Mouse (Mus musculus) stomach, embryonic 16.5 days (tissue): ENCODE data around the gene Aftph. TPM values are rescaled to one million over a fixed set of nuclear protein-coding genes. Genes with fewer than 3 reads are reported as not detected.

Experiments
- ATAC-seq: fragments of 200-750 bp; cut with Nextera tagmentation; 2 replicates; pipeline ENCODE4 v1.8.0; 2017; ENCODE audit warnings: moderate number of reproducible peaks, moderate TSS enrichment; ENCODE audit not compliant: insufficient read depth, low FRiP score
- H3K27ac ChIP-seq: fragments of 300-500 bp; sonication (generic); 2 replicates; pipeline ENCODE4 v1.5.1; 2014; ENCODE audit warnings: low read length
- H3K27me3 ChIP-seq: fragments of 300-500 bp; sonication (generic); 2 replicates; pipeline ENCODE4 v1.6.1; 2014; ENCODE audit warnings: low read length, control low read depth, mixed read lengths; ENCODE audit not compliant: control insufficient read depth, insufficient read depth
- H3K36me3 ChIP-seq: fragments of 300-500 bp; sonication (generic); 2 replicates; pipeline ENCODE4 v1.6.1; 2014; ENCODE audit warnings: low read length; ENCODE audit not compliant: control insufficient read depth, insufficient read depth
- H3K4me1 ChIP-seq: fragments of 300-500 bp; sonication (generic); 2 replicates; pipeline ENCODE4 v1.6.1; 2014; ENCODE audit warnings: low read length, control low read depth, mixed read lengths; ENCODE audit not compliant: control insufficient read depth, insufficient read depth
- H3K4me2 ChIP-seq: fragments of 300-500 bp; sonication (generic); 2 replicates; pipeline ENCODE4 v1.6.1; 2014; ENCODE audit warnings: low read depth, low read length, mixed read lengths
- H3K4me3 ChIP-seq: fragments of 300-500 bp; sonication (generic); replicated peaks from 2 replicates; pipeline ENCODE4 v1.5.1; 2014; ENCODE audit warnings: mild to moderate bottlenecking, low read length
- H3K9ac ChIP-seq: fragments of 300-500 bp; sonication (generic); 2 replicates; pipeline ENCODE4 v1.6.1; 2014; ENCODE audit warnings: low read length
- H3K9me3 ChIP-seq: fragments of 300-500 bp; sonication (generic); replicated peaks from 2 replicates; pipeline ENCODE4 v1.6.1; 2016; ENCODE audit warnings: low read length, control low read depth; ENCODE audit not compliant: control insufficient read depth
- WGBS: fragments of 180-500 bp; shearing (Covaris S2); extraction: QIAGEN DNeasy Blood & Tissue Kit; methylation state at CpG from one replicate; pipeline ENCODE4 v1.1.7; 2014; 5-methylcytosine and 5-hydroxymethylcytosine counted together
- polyA plus RNA-seq: library from polyadenylated mRNA; unstranded; fragments of >200 nt; fragmentation: Nextera tagmentation; extraction: Ambion mirVana; gene quantifications from 2 replicates; pipeline ENCODE4 v1.2.1, GENCODE M21; 2015

The Aftph gene
- polyA plus RNA-seq, 1 experiment from 2014 or later: 24.2 TPM

GRCm38 (mm10) chr11:20646142-20646541 lies 95.2 kb downstream of the Aftph start:
- Histone ChIP-seq H3K4me2 (no peak overlapping the region), H3K9me3 (no peaks in the 10 kb centered on the region), H3K27ac (peak overlapping the region; percentile 40; the same call in 1 of the 2 replicates), H3K36me3 (no peaks in the 10 kb centered on the region), H3K27me3 (no peaks in the 10 kb centered on the region), H3K4me3 (no peak overlapping the region), H3K9ac (no peak overlapping the region), H3K4me1 (peaks cover 36% of the 10 kb centered on the region)
- no peak for ATAC-seq
- WGBS: 57% methylated on average over 6 of the region's 6 CpGs

DNA sequence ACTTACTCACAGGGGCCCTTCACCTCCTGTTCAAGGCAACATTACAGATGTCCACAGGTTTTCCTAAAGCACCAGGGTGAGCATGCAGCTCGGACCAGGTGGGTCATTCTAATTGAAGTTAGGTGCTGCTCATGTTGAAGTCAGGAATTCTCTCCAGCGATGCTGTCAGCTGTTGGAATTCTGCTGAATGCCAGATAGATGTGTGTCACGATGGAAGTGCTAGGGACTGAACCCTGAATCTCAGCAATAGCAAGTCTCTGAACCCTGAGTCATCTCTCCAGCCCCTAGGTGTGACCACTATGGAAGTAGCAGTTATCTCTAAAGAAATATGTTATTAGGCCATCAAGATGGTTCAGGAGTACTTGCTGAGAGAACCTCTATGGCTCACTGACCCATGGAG lies 95.9 kb downstream of the Aftph start:
- no peak for ATAC-seq
- no peak overlapping the region for H3K4me3 ChIP-seq
- no peaks in the 10 kb centered on the region for H3K9me3 ChIP-seq
- no peak overlapping the region for H3K4me2 ChIP-seq
- WGBS: 79% methylated on average over 3 of the region's 3 CpGs
- H3K36me3 ChIP-seq: no peaks in the 10 kb centered on the region
- peaks cover 37% of the 10 kb centered on the region for H3K4me1 ChIP-seq
- H3K9ac ChIP-seq: no peak overlapping the region
- H3K27ac ChIP-seq: no peak overlapping the region
- no peaks in the 10 kb centered on the region for H3K27me3 ChIP-seq

DNA sequence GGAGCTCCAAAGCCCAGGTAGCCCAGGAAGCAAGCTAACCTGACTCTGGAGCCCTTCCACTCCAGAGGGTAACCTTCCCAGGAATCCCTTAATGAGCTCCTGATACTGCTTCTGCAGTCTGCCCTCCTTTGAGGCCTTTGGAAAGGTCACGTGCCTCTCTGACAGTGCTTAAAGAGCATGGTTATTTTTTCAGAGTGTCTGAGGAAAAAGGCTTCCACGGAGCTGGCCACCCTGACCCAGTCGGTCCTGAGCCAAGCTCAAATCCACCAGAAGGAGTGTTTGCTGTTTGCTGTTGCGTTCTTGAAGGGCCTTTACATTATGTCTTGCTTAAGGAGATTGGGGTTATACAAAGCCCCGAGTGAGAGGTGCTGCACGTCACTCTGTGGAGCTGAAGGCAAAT lies 96.5 kb downstream of the Aftph start:
- no peaks in the 10 kb centered on the region for H3K27me3 ChIP-seq
- 56% methylated on average over 6 of the region's 6 CpGs for WGBS
- H3K27ac ChIP-seq: no peak overlapping the region
- no peak overlapping the region for H3K4me3 ChIP-seq
- no peak overlapping the region for H3K4me2 ChIP-seq
- ATAC-seq: no peak
- H3K4me1 ChIP-seq: peaks cover 44% of the 10 kb centered on the region
- H3K36me3 ChIP-seq: no peaks in the 10 kb centered on the region
- no peaks in the 10 kb centered on the region for H3K9me3 ChIP-seq
- H3K9ac ChIP-seq: no peak overlapping the region

DNA sequence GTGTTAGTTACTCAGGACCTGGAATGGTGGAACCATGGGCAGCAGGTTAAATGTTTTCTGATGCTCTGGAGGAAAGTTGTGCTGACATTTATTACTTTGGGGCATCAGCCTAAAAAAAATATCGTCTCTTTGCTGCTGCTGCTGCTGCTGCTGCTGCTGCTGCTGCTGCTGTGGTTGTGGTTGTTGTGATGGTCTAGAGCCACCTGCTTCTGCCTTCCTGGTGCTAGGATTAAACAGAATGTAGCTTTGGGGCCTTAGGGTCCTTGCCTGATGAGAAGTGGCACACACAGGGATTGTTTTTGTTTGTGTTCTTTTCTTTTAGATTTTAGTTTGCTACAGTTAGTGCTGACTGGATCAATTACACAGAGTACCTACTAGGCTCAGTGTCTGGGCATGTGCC lies 97.2 kb downstream of the Aftph start:
- no peak overlapping the region for H3K9ac ChIP-seq
- H3K4me1 ChIP-seq: peaks cover 49% of the 10 kb centered on the region
- no peaks in the 10 kb centered on the region for H3K9me3 ChIP-seq
- no peak overlapping the region for H3K4me2 ChIP-seq
- WGBS: 65% methylated on average over 1 of the region's 1 CpGs
- H3K27ac ChIP-seq: no peak overlapping the region
- no peak for ATAC-seq
- H3K36me3 ChIP-seq: no peaks in the 10 kb centered on the region
- H3K4me3 ChIP-seq: no peak overlapping the region
- no peaks in the 10 kb centered on the region for H3K27me3 ChIP-seq

- no peak overlapping the region for H3K27ac ChIP-seq
- no peak for ATAC-seq
- H3K27me3 ChIP-seq: no peaks in the 10 kb centered on the region
- H3K9me3 ChIP-seq: no peaks in the 10 kb centered on the region
- no peak overlapping the region for H3K4me3 ChIP-seq
- H3K4me1 ChIP-seq: peaks cover 49% of the 10 kb centered on the region
- no peak overlapping the region for H3K4me2 ChIP-seq
- H3K9ac ChIP-seq: no peak overlapping the region
- H3K36me3 ChIP-seq: no peaks in the 10 kb centered on the region
- 71% methylated on average over 5 of the region's 5 CpGs for WGBS
These were observed 98.2 kb downstream of the Aftph start for GRCm38 (mm10) chr11:20643161-20643560.

DNA sequence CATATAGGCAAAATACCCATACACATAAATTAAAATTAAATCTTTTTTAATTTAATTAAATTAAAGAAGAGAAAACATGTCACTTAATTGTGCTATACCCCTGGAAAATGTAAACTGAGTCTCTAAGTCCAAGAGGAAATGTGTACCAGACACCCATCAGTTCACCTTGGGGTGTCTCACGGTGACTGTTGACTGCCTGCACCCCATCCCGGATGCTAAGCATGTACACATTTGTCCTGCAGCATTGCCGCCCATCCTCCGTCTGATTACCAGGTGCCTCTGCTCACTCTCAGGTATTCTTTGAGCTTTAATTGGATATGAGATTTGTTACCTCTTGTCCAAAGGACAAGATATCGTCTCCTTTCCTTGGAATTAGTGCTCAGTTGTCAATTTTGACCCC lies 99.1 kb downstream of the Aftph start:
- Histone ChIP-seq H3K9me3 (no peaks in the 10 kb centered on the region), H3K36me3 (no peaks in the 10 kb centered on the region), H3K27ac (no peak overlapping the region), H3K9ac (no peak overlapping the region), H3K4me2 (no peak overlapping the region), H3K27me3 (no peaks in the 10 kb centered on the region), H3K4me3 (no peak overlapping the region), H3K4me1 (peaks cover 41% of the 10 kb centered on the region)
- WGBS: 77% methylated on average over 5 of the region's 5 CpGs
- ATAC-seq: no peak

- peak; percentile 82 for ATAC-seq
- H3K4me3 ChIP-seq: peak overlapping the region; percentile 22; the same call in 1 of the 2 replicates
- H3K9ac ChIP-seq: peak overlapping the region; percentile 55
- 8% methylated on average over 11 of the region's 11 CpGs for WGBS
- H3K4me1 ChIP-seq: peaks cover 36% of the 10 kb centered on the region
- peak overlapping the region; percentile 52 for H3K27ac ChIP-seq
- no peaks in the 10 kb centered on the region for H3K27me3 ChIP-seq
- no peaks in the 10 kb centered on the region for H3K36me3 ChIP-seq
- H3K9me3 ChIP-seq: no peaks in the 10 kb centered on the region
- H3K4me2 ChIP-seq: peak overlapping the region; percentile 42
These were observed 101.4 kb downstream of the Aftph start for GRCm38 (mm10) chr11:20639918-20640447.

GRCm38 (mm10) chr11:20638841-20639240 lies 102.5 kb downstream of the Aftph start:
- H3K4me2 ChIP-seq: no peak overlapping the region
- H3K27me3 ChIP-seq: no peaks in the 10 kb centered on the region
- ATAC-seq: no peak
- no peaks in the 10 kb centered on the region for H3K36me3 ChIP-seq
- H3K4me3 ChIP-seq: no peak overlapping the region
- no peaks in the 10 kb centered on the region for H3K9me3 ChIP-seq
- 17% methylated on average over 3 of the region's 3 CpGs for WGBS
- no peak overlapping the region for H3K9ac ChIP-seq
- peaks cover 41% of the 10 kb centered on the region for H3K4me1 ChIP-seq
- H3K27ac ChIP-seq: no peak overlapping the region

DNA sequence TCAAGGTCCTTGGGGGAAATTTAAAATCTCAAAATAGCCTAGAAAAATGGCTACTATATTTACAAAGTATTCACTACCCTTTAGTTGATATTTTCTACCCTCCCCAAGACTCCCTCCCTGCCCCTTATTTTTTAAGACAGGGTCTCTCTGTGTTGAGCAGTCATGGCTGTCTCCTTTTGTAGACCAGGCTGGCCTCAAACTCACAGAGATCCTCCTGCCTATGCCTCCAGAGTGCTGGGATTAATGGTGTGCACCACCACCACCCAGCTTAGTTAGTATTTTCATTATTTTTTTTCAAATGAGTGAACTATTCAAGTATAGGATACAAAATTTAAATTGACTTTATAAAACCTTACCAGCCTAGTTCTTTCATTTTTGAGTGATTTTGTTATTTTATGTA lies 104.3 kb downstream of the Aftph start:
- Histone ChIP-seq H3K9ac (no peak overlapping the region), H3K4me1 (peaks cover 44% of the 10 kb centered on the region), H3K27ac (no peak overlapping the region), H3K4me3 (no peak overlapping the region), H3K27me3 (no peaks in the 10 kb centered on the region), H3K4me2 (no peak overlapping the region), H3K9me3 (no peaks in the 10 kb centered on the region), H3K36me3 (no peaks in the 10 kb centered on the region)
- ATAC-seq: no peak
